Comparison of ENCODE assay signal across 8 mouse cellular contexts in the genomic region with DNA sequence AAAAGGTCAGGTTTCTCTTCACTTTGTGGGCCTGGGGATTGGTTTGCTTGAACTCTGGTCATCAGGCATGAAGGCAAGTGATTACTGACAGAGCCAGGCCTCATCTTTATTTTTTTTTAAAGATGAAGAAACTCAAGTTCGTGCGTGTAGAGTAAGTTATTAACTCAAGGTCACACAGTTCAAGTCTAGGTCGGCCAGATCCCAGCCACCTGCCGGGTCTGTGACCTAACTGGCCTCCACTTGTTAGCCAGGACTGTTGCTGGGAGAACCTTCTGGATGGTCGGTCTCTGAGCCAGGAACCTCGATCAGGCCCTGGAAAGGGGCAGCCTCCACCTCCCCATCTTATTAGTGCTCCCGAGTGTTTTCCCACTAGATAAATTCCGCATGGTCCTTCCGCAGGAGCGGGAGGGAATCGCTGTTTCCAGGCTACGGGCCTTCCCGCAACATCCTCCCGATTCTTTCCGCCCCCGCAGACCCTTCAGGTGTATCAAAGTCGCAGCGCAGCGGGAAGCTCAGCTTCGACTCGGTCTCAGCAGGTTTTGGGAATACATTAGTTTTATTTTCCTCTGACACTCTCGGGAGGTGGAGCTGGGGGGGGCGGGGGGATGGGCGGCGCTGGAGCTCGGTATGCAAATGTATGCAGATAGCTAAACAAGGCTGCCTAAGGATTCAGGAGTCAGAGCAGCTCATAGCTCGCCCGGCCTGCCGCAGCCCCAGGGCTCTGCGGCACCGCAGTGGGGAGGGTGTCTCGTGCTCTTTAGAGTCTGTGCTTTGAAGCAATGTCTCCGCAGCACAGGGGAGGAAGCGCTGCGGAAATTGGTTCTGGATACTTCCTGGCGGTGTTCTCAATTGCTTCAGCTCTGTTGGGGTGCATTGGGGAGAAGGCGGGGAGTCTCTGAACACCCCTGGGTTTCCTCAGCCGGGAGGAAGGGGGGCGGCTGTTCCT. TPM values are rescaled to one million over a fixed set of nuclear protein-coding genes. Genes with fewer than 3 reads are reported as not detected.
DNase-seq lines count a peak whose midpoint lies in the region; ATAC-seq and TF ChIP-seq lines count a peak whose summit lies in the region.

No protein-coding gene starts in this region.

- no peaks in the 10 kb centered on the region for H3K36me3 ChIP-seq in heart, adult 2 months (ENCODE audit: control insufficient read depth, insufficient read depth, low read length)
- no peaks in the 10 kb centered on the region for H3K36me3 ChIP-seq in kidney, adult 2 months (ENCODE audit: control insufficient read depth, insufficient read depth, low read length)
- no peaks in the 10 kb centered on the region for H3K36me3 ChIP-seq in limb, embryonic 15.5 days
- H3K36me3 ChIP-seq in midbrain, postnatal 0 days (ENCODE audit: insufficient read depth, low read length), result no peaks in the 10 kb centered on the region

- H3K4me2 ChIP-seq in limb, embryonic 15.5 days, result peak overlapping the region; percentile 71
- peak overlapping the region; percentile 67 for H3K4me2 ChIP-seq in midbrain, postnatal 0 days (ENCODE audit: low read depth, low read length, poor library complexity, severe bottlenecking)

- peak overlapping the region; percentile 16; the same call in 1 of the 2 replicates for H3K9ac ChIP-seq in heart, adult 2 months (ENCODE audit: low read depth, low read length)
- H3K9ac ChIP-seq in limb, embryonic 15.5 days, result no peak overlapping the region
- H3K9ac ChIP-seq in midbrain, postnatal 0 days (replicated peaks; ENCODE audit: low read length, poor library complexity, severe bottlenecking), result peak overlapping the region; percentile 52; the same call in 1 of the 2 replicates

- H3K4me1 ChIP-seq in heart, adult 2 months (ENCODE audit: control insufficient read depth, insufficient read depth, low read length), result no peaks in the 10 kb centered on the region; the same call in 1 of the 2 replicates
- H3K4me1 ChIP-seq in cerebellum, adult 2 months (ENCODE audit: control insufficient read depth, insufficient read depth, low read length), result peaks cover 11% of the 10 kb centered on the region; the same call in 1 of the 2 replicates
- peaks cover 5% of the 10 kb centered on the region; the same call in 1 of the 2 replicates for H3K4me1 ChIP-seq in kidney, adult 2 months (ENCODE audit: control insufficient read depth, insufficient read depth, low read length)
- H3K4me1 ChIP-seq in limb, embryonic 15.5 days, result peaks cover 26% of the 10 kb centered on the region
- H3K4me1 ChIP-seq in midbrain, postnatal 0 days (ENCODE audit: insufficient read depth, low read length), result 0 out of 2 replicates have a peak, but pooled peaks cover 14% of the 10 kb centered on the region

- TF ChIP-seq CTCF in heart, adult 2 months (IDR thresholded peaks at IDR 0.05), result no peak
- TF ChIP-seq CTCF in cerebellum, adult 2 months (IDR thresholded peaks at IDR 0.05; ENCODE audit: borderline replicate concordance, insufficient read depth, low read depth, low read length), result no peak
- no peak for TF ChIP-seq CTCF in kidney, adult 2 months (conservative IDR thresholded peaks at IDR 0.05; ENCODE audit: insufficient read depth, insufficient read length, low read depth, low read length)
- TF ChIP-seq CTCF in midbrain, postnatal 0 days (IDR thresholded peaks at IDR 0.05), result no peak

- DNase-seq in heart, adult 2 months, result peak; percentile 57 to 59
- DNase-seq in heart, postnatal 25 days (ENCODE audit: low spot score), result no peak
- peak; percentile 83 for DNase-seq in cerebellum, adult 2 months
- DNase-seq in frontal cortex, postnatal 10 days (ENCODE audit: low spot score in 2 of 2), result peak; percentile 48 to 49
- peak; percentile 70 for DNase-seq in kidney, adult 2 months
- DNase-seq in midbrain, postnatal 0 days (ENCODE audit: low spot score), result peak; percentile 79
- DNase-seq in yolk sac, embryonic 10.5 days (ENCODE audit: low spot score), result peak; percentile 73

- H3K4me3 ChIP-seq in heart, adult 2 months, result peak overlapping the region; percentile 47
- H3K4me3 ChIP-seq in cerebellum, adult 2 months (replicated peaks; ENCODE audit: insufficient read depth, low read depth, low read length), result peak overlapping the region; percentile 54
- peak overlapping the region; percentile 32; the same call in 1 of the 2 replicates for H3K4me3 ChIP-seq in kidney, adult 2 months (ENCODE audit: insufficient read depth, low read depth, low read length)
- peak overlapping the region; percentile 33 for H3K4me3 ChIP-seq in limb, embryonic 15.5 days
- H3K4me3 ChIP-seq in midbrain, postnatal 0 days (ENCODE audit: low read depth, low read length), result peak overlapping the region; percentile 36

- no peak for TF ChIP-seq POLR2A in heart, adult 2 months (IDR thresholded peaks at IDR 0.05; ENCODE audit: insufficient read depth, low read depth, low read length)
- peak; percentile 84 for TF ChIP-seq POLR2A in cerebellum, adult 2 months (IDR thresholded peaks at IDR 0.05; ENCODE audit: borderline replicate concordance, insufficient read depth, low read length)
- no peak for TF ChIP-seq POLR2A in kidney, adult 2 months (IDR thresholded peaks at IDR 0.05; ENCODE audit: low read depth, low read length)

- no peak for TF ChIP-seq EP300 in heart, adult 2 months (IDR thresholded peaks at IDR 0.05; ENCODE audit: insufficient read depth, low read depth, low read length)

- 8% methylated on average over 39 of the region's 39 CpGs for WGBS in heart, adult 2 months
- WGBS in cerebellum, adult 2 months, result 2% methylated on average over 39 of the region's 39 CpGs
- 4% methylated on average over 39 of the region's 39 CpGs for WGBS in kidney, adult 2 months
- WGBS in limb, embryonic 15.5 days, result 3% methylated on average over 39 of the region's 39 CpGs
- WGBS in midbrain, postnatal 0 days, result 3% methylated on average over 39 of the region's 39 CpGs

- H3K27me3 ChIP-seq in heart, adult 2 months (ENCODE audit: control insufficient read depth, insufficient read depth, low read length), result peaks cover 1% of the 10 kb centered on the region; the same call in 1 of the 2 replicates
- no peaks in the 10 kb centered on the region for H3K27me3 ChIP-seq in cerebellum, adult 2 months (ENCODE audit: control insufficient read depth, insufficient read depth, low read length)
- no peaks in the 10 kb centered on the region for H3K27me3 ChIP-seq in kidney, adult 2 months (replicated peaks; ENCODE audit: control insufficient read depth, insufficient read depth, low read length)
- peaks cover 59% of the 10 kb centered on the region for H3K27me3 ChIP-seq in limb, embryonic 15.5 days
- 0 out of 2 replicates have a peak, but pooled peaks cover 3% of the 10 kb centered on the region for H3K27me3 ChIP-seq in midbrain, postnatal 0 days (ENCODE audit: insufficient read depth, low read length)

- no peaks in the 10 kb centered on the region for H3K79me2 ChIP-seq in heart, adult 2 months (replicated peaks; ENCODE audit: control insufficient read depth, insufficient read depth, low read length)

- intact Hi-C loops in heart, adult 2 months (cut with DNase I), result no loop called here
- intact Hi-C loops in heart, postnatal 25 days (cut with DNase I), result no loop called here

- ATAC-seq in limb, embryonic 15.5 days (ENCODE audit: insufficient number of reproducible peaks, low FRiP score, low TSS enrichment, low read depth), result no peak
- peak; percentile 90 for ATAC-seq in midbrain, postnatal 0 days (ENCODE audit: low FRiP score)

- no peaks in the 10 kb centered on the region for H3K9me3 ChIP-seq in limb, embryonic 15.5 days
- no peaks in the 10 kb centered on the region for H3K9me3 ChIP-seq in midbrain, postnatal 0 days (ENCODE audit: low read length)

- H3K27ac ChIP-seq in heart, adult 2 months, result no peak overlapping the region
- peak overlapping the region; percentile 68 for H3K27ac ChIP-seq in cerebellum, adult 2 months (ENCODE audit: insufficient read depth, low read length)
- H3K27ac ChIP-seq in kidney, adult 2 months (ENCODE audit: insufficient read depth, low read depth, low read length), result peak overlapping the region; percentile 28; the same call in 1 of the 2 replicates
- no peak overlapping the region for H3K27ac ChIP-seq in limb, embryonic 15.5 days
- peak overlapping the region; percentile 80 for H3K27ac ChIP-seq in midbrain, postnatal 0 days (ENCODE audit: low read depth, low read length)

RNA-seq across cellular contexts. Expression of a gene that starts 2.2 kb away (rescaled TPM):
- total RNA-seq in heart, adult 2 months (2021), result under 1 TPM; 0.93 to 0.99 TPM
- polyA plus RNA-seq in heart, adult 2 months (2012; rRNA removed), result 3.5 and 5.1 TPM in 2 replicates
- total RNA-seq in heart, postnatal 25 days (2021), result under 1 TPM; 0.55 to 0.61 TPM
- 3.3 and 3.7 TPM in 2 replicates for polyA plus RNA-seq in cerebellum, adult 2 months (2012; rRNA removed)
- polyA plus RNA-seq in kidney, adult 2 months (2012; rRNA removed), result 1.7 and 1.8 TPM in 2 replicates
- polyA plus RNA-seq in limb, embryonic 15.5 days (2015; fragmentation: Nextera tagmentation; extraction: Ambion mirVana), result 22.2 and 52.4 TPM in 2 replicates
- 7.5 and 13.4 TPM in 2 replicates for total RNA-seq in midbrain, postnatal 0 days (2014; rRNA removed)
- 7.1 and 8.2 TPM in 2 replicates for polyA plus RNA-seq in midbrain, postnatal 0 days (2015; fragmentation: Nextera tagmentation; extraction: Ambion mirVana)

RNA-seq across cellular contexts. Expression of a gene that starts 22.2 kb away (rescaled TPM):
- total RNA-seq in heart, adult 2 months (2021), result 1 to 10 TPM; 2.2 to 2.3 TPM
- 1.5 TPM in 2 replicates for polyA plus RNA-seq in heart, adult 2 months (2012; rRNA removed)
- total RNA-seq in heart, postnatal 25 days (2021), result under 1 TPM; 0.65 to 0.81 TPM
- polyA plus RNA-seq in cerebellum, adult 2 months (2012; rRNA removed), result 386 and 396 TPM in 2 replicates
- polyA plus RNA-seq in kidney, adult 2 months (2012; rRNA removed), result 1.5 and 2.2 TPM in 2 replicates
- 0.51 and 0.97 TPM in 2 replicates for polyA plus RNA-seq in limb, embryonic 15.5 days (2015; fragmentation: Nextera tagmentation; extraction: Ambion mirVana)
- 311 and 368 TPM in 2 replicates for total RNA-seq in midbrain, postnatal 0 days (2014; rRNA removed)
- polyA plus RNA-seq in midbrain, postnatal 0 days (2015; fragmentation: Nextera tagmentation; extraction: Ambion mirVana), result 83.5 and 86.4 TPM in 2 replicates

RNA-seq across cellular contexts. Expression of a gene that starts 26.9 kb away (rescaled TPM):
- 1 to 10 TPM; 8.0 to 8.2 TPM for total RNA-seq in heart, adult 2 months (2021)
- 14.0 and 14.3 TPM in 2 replicates for polyA plus RNA-seq in heart, adult 2 months (2012; rRNA removed)
- total RNA-seq in heart, postnatal 25 days (2021), result 1 to 10 TPM; 8.6 to 9.2 TPM
- 32.0 and 34.7 TPM in 2 replicates for polyA plus RNA-seq in cerebellum, adult 2 months (2012; rRNA removed)
- polyA plus RNA-seq in kidney, adult 2 months (2012; rRNA removed), result 20.4 and 25.7 TPM in 2 replicates
- 13.2 and 13.9 TPM in 2 replicates for polyA plus RNA-seq in limb, embryonic 15.5 days (2015; fragmentation: Nextera tagmentation; extraction: Ambion mirVana)
- total RNA-seq in midbrain, postnatal 0 days (2014; rRNA removed), result 28.9 and 29.0 TPM in 2 replicates
- polyA plus RNA-seq in midbrain, postnatal 0 days (2015; fragmentation: Nextera tagmentation; extraction: Ambion mirVana), result 11.1 and 11.4 TPM in 2 replicates

RNA-seq across cellular contexts. Expression of a gene that starts 59.3 kb away (rescaled TPM):
- 10 to 100 TPM; 25.7 to 31.8 TPM for total RNA-seq in heart, adult 2 months (2021)
- polyA plus RNA-seq in heart, adult 2 months (2012; rRNA removed), result 18.4 and 20.8 TPM in 2 replicates
- 10 to 100 TPM; 27.5 to 34.6 TPM for total RNA-seq in heart, postnatal 25 days (2021)
- polyA plus RNA-seq in cerebellum, adult 2 months (2012; rRNA removed), result 54.9 and 56.3 TPM in 2 replicates
- 37.2 and 43.1 TPM in 2 replicates for polyA plus RNA-seq in kidney, adult 2 months (2012; rRNA removed)
- polyA plus RNA-seq in limb, embryonic 15.5 days (2015; fragmentation: Nextera tagmentation; extraction: Ambion mirVana), result 62.9 and 67.5 TPM in 2 replicates
- total RNA-seq in midbrain, postnatal 0 days (2014; rRNA removed), result 77.2 and 90.1 TPM in 2 replicates
- polyA plus RNA-seq in midbrain, postnatal 0 days (2015; fragmentation: Nextera tagmentation; extraction: Ambion mirVana), result 88.9 and 94.6 TPM in 2 replicates

Comparison
In these comparisons a context has a peak if more than half of its experiments do, and no peak if none do; other contexts are left out.
1. H3K27ac ChIP-seq: peak in cerebellum, adult 2 months (single experiment), kidney, adult 2 months (single experiment) and midbrain, postnatal 0 days (single experiment); none in heart, adult 2 months (single experiment) and limb, embryonic 15.5 days (single experiment).
2. RNA of a gene that starts 22.2 kb away (polyA plus RNA-seq): 386 to 396 TPM in cerebellum, adult 2 months and 83.5 to 86.4 TPM in midbrain, postnatal 0 days; 1.5 to 2.2 TPM in kidney, adult 2 months, 1.5 TPM in heart, adult 2 months and 0.51 to 0.97 TPM in limb, embryonic 15.5 days; every median in the first group is over 10 times any median in the second.
3. Peak in every context shown above with its lines, with median percentiles within 50 percentile points of each other: H3K4me3 ChIP-seq.